Mouse (Mus musculus) neural tube, embryonic 15.5 days (tissue): ENCODE measurements around the gene Gm8082. TPM values are rescaled to one million over a fixed set of nuclear protein-coding genes. Genes with fewer than 3 reads are reported as not detected.
"Not testable (repeated sequence)": the region's sequence is repeated elsewhere in the genome, so short reads cannot be mapped to it uniquely, and the experiment has no call there.

Experiments
- ATAC-seq: fragments of 200-750 bp; cut with Nextera tagmentation; 2 replicates; pipeline ENCODE4 v1.8.0; 2017; ENCODE audit warnings: mild to moderate bottlenecking, moderate TSS enrichment, moderate library complexity; ENCODE audit not compliant: low FRiP score
- H3K27ac ChIP-seq: fragments of 300-500 bp; sonication (generic); replicated peaks from 2 replicates; pipeline ENCODE4 v1.5.1; 2015; ENCODE audit warnings: mild to moderate bottlenecking, inconsistent platforms
- H3K27me3 ChIP-seq: fragments of 300-500 bp; sonication (generic); replicated peaks from 2 replicates; pipeline ENCODE4 v1.6.1; 2015; ENCODE audit warnings: inconsistent platforms
- H3K36me3 ChIP-seq: fragments of 300-500 bp; sonication (generic); 2 replicates; pipeline ENCODE4 v1.6.1; 2015; ENCODE audit warnings: inconsistent platforms
- H3K4me1 ChIP-seq: fragments of 300-500 bp; sonication (generic); 2 replicates; pipeline ENCODE4 v1.6.1; 2015; ENCODE audit warnings: inconsistent platforms
- H3K4me2 ChIP-seq: fragments of 300-500 bp; sonication (generic); 2 replicates; pipeline ENCODE4 v1.6.1; 2015; ENCODE audit warnings: inconsistent platforms, mild to moderate bottlenecking, moderate library complexity
- H3K4me3 ChIP-seq: fragments of 300-500 bp; sonication (generic); replicated peaks from 2 replicates; pipeline ENCODE4 v1.5.1; 2015; ENCODE audit warnings: mild to moderate bottlenecking, inconsistent platforms
- H3K9ac ChIP-seq: fragments of 300-500 bp; sonication (generic); replicated peaks from 2 replicates; pipeline ENCODE4 v1.6.1; 2015; ENCODE audit warnings: mild to moderate bottlenecking, inconsistent platforms
- H3K9me3 ChIP-seq: fragments of 300-500 bp; sonication (generic); replicated peaks from 2 replicates; pipeline ENCODE4 v1.6.1; 2016; ENCODE audit warnings: inconsistent platforms
- WGBS: fragments of 180-500 bp; shearing (Covaris S2); methylation state at CpG from one replicate; pipeline ENCODE4 v1.1.7; 2015; ENCODE audit warnings: mixed read lengths; 5-methylcytosine and 5-hydroxymethylcytosine counted together
- polyA plus RNA-seq: library from polyadenylated mRNA; unstranded; fragments of >200 nt; fragmentation: Nextera tagmentation; extraction: Ambion mirVana; gene quantifications from 2 replicates; pipeline ENCODE4 v1.2.1, GENCODE M21; 2015

The Gm8082 gene
- polyA plus RNA-seq: not detected in 2 replicates

GRCm38 (mm10) chr14:42993524-42993923 lies at the start of gene Gm8082:
Gene Gm8082, minus strand, starts transcription at chr14:42993624.
- H3K9me3 ChIP-seq, H3K27ac ChIP-seq, H3K27me3 ChIP-seq, ATAC-seq, H3K9ac ChIP-seq, H3K4me1 ChIP-seq, H3K4me3 ChIP-seq, H3K4me2 ChIP-seq, H3K36me3 ChIP-seq: not testable (repeated sequence)
- no CpG with 5 or more reads among the region's 1 CpGs for WGBS

- not testable (repeated sequence) for H3K36me3 ChIP-seq, ATAC-seq, H3K9ac ChIP-seq, H3K4me3 ChIP-seq, H3K4me2 ChIP-seq, H3K27ac ChIP-seq, H3K27me3 ChIP-seq, H3K9me3 ChIP-seq, H3K4me1 ChIP-seq
Measured at GRCm38 (mm10) chr14:43015528-43015927, 22.1 kb upstream of the Gm8082 start, which contains the start of gene Gm10376. Gene Gm10376, minus strand, starts transcription at chr14:43015628.

Other genes with a start within 250 kb of the Gm8082 start
- gene Gm3015, start 224.8 kb downstream of the Gm8082 start, polyA plus RNA-seq: not detected in 2 replicates
- gene Gm10377, start 195.6 kb downstream of the Gm8082 start, polyA plus RNA-seq: not detected in 2 replicates
- not detected in 2 replicates for gene Gm21977, start 140.1 kb downstream of the Gm8082 start, polyA plus RNA-seq
- gene Gm10376, start 22.0 kb upstream of the Gm8082 start, polyA plus RNA-seq: not detected in 2 replicates
- gene Gm8094, start 83.0 kb upstream of the Gm8082 start, polyA plus RNA-seq: not detected in 2 replicates
- gene Gm8104, start 107.0 kb upstream of the Gm8082 start, polyA plus RNA-seq: 0.20 TPM in 1 of 2 replicates, not detected in the other
- 0.15 TPM in 1 of 2 replicates, not detected in the other for gene Gm7233, start 186.2 kb upstream of the Gm8082 start, polyA plus RNA-seq
- not detected in 2 replicates for gene Gm8122, start 241.7 kb upstream of the Gm8082 start, polyA plus RNA-seq